Mouse (Mus musculus): ENCODE measurements around the gene Plod1.
"Not testable (repeated sequence)": the region's sequence is repeated elsewhere in the genome, so short reads cannot be mapped to it uniquely, and the experiment has no call there.

DNA sequence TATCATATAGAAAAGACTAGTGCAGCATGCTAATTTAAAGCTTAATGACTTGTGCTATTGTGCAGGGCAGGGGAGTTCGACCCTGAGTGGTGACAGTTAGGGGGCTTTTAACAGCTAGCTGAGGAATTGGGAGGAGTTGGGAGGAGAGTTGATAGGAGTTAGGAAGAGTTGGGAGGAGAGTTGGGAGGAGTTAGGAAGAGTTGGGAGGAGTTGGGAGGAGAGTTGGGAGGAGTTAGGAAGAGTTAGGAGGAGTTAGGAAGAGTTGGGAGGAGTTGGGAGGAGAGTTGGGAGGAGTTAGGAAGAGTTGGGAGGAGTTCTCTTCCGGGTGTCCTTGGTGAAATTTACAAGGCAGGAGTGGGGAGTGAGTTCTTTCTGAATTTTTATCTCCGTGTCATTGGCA is 69.8 kb downstream of the Plod1 start:
- TF ChIP-seq POLR2A (IDR thresholded peaks at IDR 0.05; ENCODE audit: control insufficient read depth, low read depth, low read length); CTCF (IDR thresholded peaks at IDR 0.05; ENCODE audit: control insufficient read depth, insufficient read depth, insufficient replicate concordance, low read depth, low read length): not testable (repeated sequence)

All from testis, adult 2 months (tissue).